Mouse (Mus musculus) G1E (cell line): ENCODE results near the gene Apom.

Experiments used
- CTCF ChIP-seq: IDR thresholded peaks from 2 replicates; pipeline ENCODE4 v1.5.1; 2012; ENCODE audit warnings: low read depth, low read length, inconsistent platforms, mixed read lengths
- TAL1 ChIP-seq: conservative IDR thresholded peaks from 2 replicates; pipeline ENCODE4 v1.6.1; 2012; ENCODE audit warnings: low read depth, low read length, inconsistent platforms, mixed read lengths

- TF ChIP-seq CTCF: no peak
- no peak for TF ChIP-seq TAL1
Measured at GRCm38 (mm10) chr17:35154616-35155015, 22.8 kb upstream of the Apom start.
